Mouse (Mus musculus): ENCODE data around the gene Xlr5a. TPM values are rescaled to one million over a fixed set of nuclear protein-coding genes. Genes with fewer than 3 reads are reported as not detected.

Xlr5a gene
- total and polyA plus RNA-seq, 3 experiments: 0.20 TPM; not detected in 2

- dilution Hi-C loops (cut with MboI; ENCODE audit: extremely low pct_ligation_motif_present, extremely low pct_unique_long_range_greater_than_20kb, low sequenced_read_pairs): no loop called here
- no peak within 1 kb of the TSS for H3K27ac ChIP-seq (ENCODE audit: insufficient read depth, low read depth)
- no peaks in the 10 kb centered on the region for H3K4me1 ChIP-seq (ENCODE audit: control insufficient read depth in 1 of 2, insufficient read depth in 2 of 2)
- H3K27me3 ChIP-seq (replicated peaks): no peaks in the 10 kb centered on the region
- no peaks in the 10 kb centered on the region for H3K36me3 ChIP-seq (replicated peaks in 1 of 2; ENCODE audit: control insufficient read depth in 1 of 2, insufficient read depth in 1 of 2, low read length in 1 of 2)
- no peak within 1 kb of the TSS for H3K9ac ChIP-seq (ENCODE audit: insufficient read depth, low read depth)
- no peak for DNase-seq (ENCODE audit: extremely low read depth)
- H3K9me3 ChIP-seq (replicated peaks; ENCODE audit: low read length): no peaks in the 10 kb centered on the region
- no peaks in the 10 kb centered on the region for H3K79me2 ChIP-seq (replicated peaks; ENCODE audit: control insufficient read depth, extremely low read depth, insufficient read depth, poor library complexity, severe bottlenecking)
- no peak within 1 kb of the TSS for H3K4me3 ChIP-seq (replicated peaks in 1 of 3; ENCODE audit: low read depth in 2 of 3, low read length in 2 of 3, poor library complexity in 1 of 3)
- TF ChIP-seq RAD21 (IDR thresholded peaks at IDR 0.05; ENCODE audit: low read depth, low read length) (no peak), EP300 (IDR thresholded peaks at IDR 0.05; ENCODE audit: low read length) (no peak), GABPA (IDR thresholded peaks at IDR 0.05; ENCODE audit: insufficient replicate concordance, low read depth, low read length) (no peak), ZKSCAN1 (IDR thresholded peaks at IDR 0.05; ENCODE audit: borderline replicate concordance, low read depth, low read length) (no peak), USF1 (IDR thresholded peaks at IDR 0.05; ENCODE audit: low read depth, low read length) (no peak), UBTF (IDR thresholded peaks at IDR 0.05; ENCODE audit: low read depth, low read length) (no peak), PAX5 (IDR thresholded peaks at IDR 0.05; ENCODE audit: low read length) (no peak), RCOR1 (conservative IDR thresholded peaks at IDR 0.05; ENCODE audit: low read depth, low read length) (no peak), MXI1 (IDR thresholded peaks at IDR 0.05; ENCODE audit: low read depth, low read length) (no peak), POLR2AphosphoS2 (IDR thresholded peaks at IDR 0.05; ENCODE audit: low read depth, low read length) (no peak), E2F4 (IDR thresholded peaks at IDR 0.05; ENCODE audit: insufficient replicate concordance, low read depth, low read length) (no peak), CTCF (conservative IDR thresholded peaks at IDR 0.05 in 1 of 2, IDR thresholded peaks at IDR 0.05 in 1 of 2; ENCODE audit: low read depth in 2 of 2, low read length in 2 of 2) (no peak), BHLHE40 (IDR thresholded peaks at IDR 0.05; ENCODE audit: low read depth, low read length) (no peak), USF2 (conservative IDR thresholded peaks at IDR 0.05; ENCODE audit: low read depth, low read length) (no peak), CHD2 (IDR thresholded peaks at IDR 0.05; ENCODE audit: low read length) (no peak), ZC3H11A (IDR thresholded peaks at IDR 0.05; ENCODE audit: low read depth, low read length) (no peak), ELF1 (IDR thresholded peaks at IDR 0.05; ENCODE audit: low read depth, low read length) (no peak), HCFC1 (IDR thresholded peaks at IDR 0.05; ENCODE audit: low read depth, low read length) (no peak)
- H3K4me2 ChIP-seq (ENCODE audit: insufficient read depth, low read depth, poor library complexity, severe bottlenecking): no peak within 1 kb of the TSS
- in situ Hi-C loops (cut with MboI; ENCODE audit: low pct_ligation_motif_present, low pct_unique_long_range_greater_than_20kb, low sequenced_read_pairs): no loop called here
Observed at GRCm38 (mm10) chrX:73336740-73337139, 44.0 kb upstream of the Xlr5a start, which contains the start of gene Gm45015. Gene Gm45015 (minus strand): TSS chrX:73336840.

- in situ Hi-C loops (cut with MboI; ENCODE audit: low pct_ligation_motif_present, low pct_unique_long_range_greater_than_20kb, low sequenced_read_pairs) (no loop called here), dilution Hi-C loops (cut with MboI; ENCODE audit: extremely low pct_ligation_motif_present, extremely low pct_unique_long_range_greater_than_20kb, low sequenced_read_pairs) (no loop called here)
- no peaks in the 10 kb centered on the region for H3K36me3 ChIP-seq (replicated peaks in 1 of 2; ENCODE audit: control insufficient read depth in 1 of 2, insufficient read depth in 1 of 2, low read length in 1 of 2)
- H3K27me3 ChIP-seq (replicated peaks): no peaks in the 10 kb centered on the region
- TF ChIP-seq KAT2A (IDR thresholded peaks at IDR 0.05; ENCODE audit: insufficient replicate concordance, low read length): no peak
- no peak for TF ChIP-seq ZC3H11A (IDR thresholded peaks at IDR 0.05; ENCODE audit: low read depth, low read length)
- no peak for TF ChIP-seq EP300 (IDR thresholded peaks at IDR 0.05; ENCODE audit: low read length)
- TF ChIP-seq POLR2AphosphoS2 (IDR thresholded peaks at IDR 0.05; ENCODE audit: low read depth, low read length): no peak
- no peak for TF ChIP-seq HCFC1 (IDR thresholded peaks at IDR 0.05; ENCODE audit: low read depth, low read length)
- TF ChIP-seq TCF12 (IDR thresholded peaks at IDR 0.05; ENCODE audit: low read depth, low read length): no peak
- H3K4me1 ChIP-seq (ENCODE audit: control insufficient read depth in 1 of 2, insufficient read depth in 2 of 2): no peaks in the 10 kb centered on the region
- H3K9me3 ChIP-seq (replicated peaks; ENCODE audit: low read length): no peaks in the 10 kb centered on the region
- no peak for DNase-seq (ENCODE audit: extremely low read depth)
- no peaks in the 10 kb centered on the region for H3K79me2 ChIP-seq (replicated peaks; ENCODE audit: control insufficient read depth, extremely low read depth, insufficient read depth, poor library complexity, severe bottlenecking)
- no peak overlapping the region for H3K9ac ChIP-seq (ENCODE audit: insufficient read depth, low read depth)
- no peak overlapping the region for H3K27ac ChIP-seq (ENCODE audit: insufficient read depth, low read depth)
- no peak overlapping the region for H3K4me3 ChIP-seq (replicated peaks in 1 of 3; ENCODE audit: low read depth in 2 of 3, low read length in 2 of 3, poor library complexity in 1 of 3)
- no peak overlapping the region for H3K4me2 ChIP-seq (ENCODE audit: insufficient read depth, low read depth, poor library complexity, severe bottlenecking)
Observed at GRCm38 (mm10) chrX:73333548-73333947, 40.8 kb upstream of the Xlr5a start.

Data from CH12.LX (cell line).